Mouse (Mus musculus): Measurements from ENCODE around the gene Pcsk5.

DNA sequence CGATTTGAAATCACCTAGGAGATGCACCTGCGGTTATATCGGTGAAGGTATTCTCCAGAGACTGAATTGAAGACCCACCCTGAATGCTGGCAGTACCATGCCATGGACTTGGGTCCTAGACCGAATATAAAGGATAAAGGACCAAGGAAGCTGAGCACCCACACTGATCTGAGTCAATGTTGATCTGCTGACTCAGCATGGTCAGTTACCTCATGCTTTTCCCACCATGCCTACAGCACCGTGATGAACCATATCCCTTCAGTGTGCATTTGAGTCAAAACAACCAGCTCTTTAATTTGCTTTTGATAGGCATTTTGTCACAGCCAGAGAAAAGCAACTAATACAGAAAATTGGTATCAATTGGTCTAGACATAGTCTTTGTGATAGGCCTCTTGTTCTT is 262.9 kb downstream of the Pcsk5 start:
- no peak for TF ChIP-seq CTCF (IDR thresholded peaks at IDR 0.05; ENCODE audit: borderline replicate concordance, insufficient read depth, low read depth, low read length)
- no peak for TF ChIP-seq POLR2A (IDR thresholded peaks at IDR 0.05; ENCODE audit: borderline replicate concordance, insufficient read depth, low read length)
